Mouse (Mus musculus): ENCODE measurements around the gene Rpl23.
A peak's percentile ranks its signal among the peaks of the same experiment; 100 is the strongest.

The Rpl23 gene

DNA sequence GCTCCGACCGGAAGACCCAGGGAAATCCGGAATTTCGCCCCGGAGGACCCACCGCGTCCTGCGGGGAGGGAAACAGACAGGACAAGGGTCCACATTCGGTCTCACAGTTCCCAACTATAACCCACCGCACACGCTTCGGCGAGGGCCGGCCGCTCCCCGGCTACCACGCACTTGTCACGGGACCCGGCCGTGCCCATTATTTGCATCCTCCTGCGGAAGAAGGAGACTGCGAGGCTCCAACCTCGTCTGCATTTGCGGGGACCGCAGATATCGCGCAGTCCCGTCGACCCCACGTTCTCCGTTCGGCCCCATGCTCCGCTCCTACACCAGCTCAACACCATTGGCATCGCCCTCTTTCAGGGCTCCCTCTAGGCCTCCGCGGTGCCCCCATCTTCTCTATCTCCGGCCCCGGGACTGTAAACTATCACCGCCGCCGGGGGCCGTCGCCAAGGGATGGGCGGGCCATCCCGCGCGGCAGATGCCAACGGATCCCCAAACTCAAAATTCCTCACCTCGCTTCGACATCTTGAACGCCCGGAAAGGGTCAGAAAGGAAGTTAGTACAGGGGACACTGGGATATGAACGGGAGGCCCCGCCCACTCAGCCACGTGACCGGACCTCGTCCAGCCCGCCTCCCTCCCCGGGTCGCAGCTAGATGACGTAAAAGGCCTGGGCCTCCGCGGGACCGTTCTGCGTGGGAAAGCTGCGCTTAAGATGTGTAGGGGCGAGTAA is at the start of gene Rpl23:
Rpl23 (minus strand) TSS at position 606 of the 732 bp plus-strand sequence.
- DNase-seq (ENCODE audit: low read depth, low spot score) = peak; percentile 98

DNA sequence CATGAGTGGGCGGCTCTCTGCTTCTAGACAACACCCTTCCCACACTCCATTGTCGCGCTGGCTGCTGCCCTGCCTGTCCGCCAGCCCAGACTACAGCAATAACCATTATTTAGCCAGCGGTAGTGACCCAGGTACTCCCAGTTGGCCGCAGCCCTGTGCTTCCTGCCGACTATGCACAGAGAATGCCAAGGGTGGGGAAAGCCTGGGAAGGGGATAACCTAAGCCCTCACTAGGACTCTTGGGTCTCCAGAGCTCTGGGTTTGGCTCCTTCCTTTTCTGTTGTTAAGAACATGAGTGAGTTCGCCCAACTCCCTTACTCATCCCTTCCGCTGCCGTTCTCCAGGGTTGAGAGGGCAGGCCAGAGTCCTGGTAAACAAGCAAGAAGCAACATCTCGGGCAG is 49.8 kb upstream of the Rpl23 start:
- no peak for DNase-seq (ENCODE audit: low read depth, low spot score)

DNA sequence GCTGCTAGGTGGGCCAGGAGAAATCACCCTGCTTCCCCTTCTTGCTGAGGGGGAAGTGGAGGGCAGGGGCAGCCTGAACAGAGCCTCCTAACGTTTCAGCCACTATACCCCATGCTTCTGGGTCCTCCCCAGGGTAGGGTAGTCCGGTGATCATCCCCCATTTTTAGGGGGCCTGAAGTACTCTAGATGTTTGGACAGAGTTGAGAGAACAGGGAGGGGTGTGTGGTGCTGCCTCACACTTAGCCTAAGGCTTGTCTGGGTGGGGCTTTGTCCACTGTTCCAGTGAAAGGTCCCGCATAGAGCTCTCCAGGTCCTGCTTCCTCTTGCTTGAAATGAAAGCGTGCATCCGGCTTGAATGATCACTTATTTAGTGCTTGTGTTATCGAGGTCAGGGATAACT is 48.3 kb upstream of the Rpl23 start:
- no peak for DNase-seq (ENCODE audit: low read depth, low spot score)

DNA sequence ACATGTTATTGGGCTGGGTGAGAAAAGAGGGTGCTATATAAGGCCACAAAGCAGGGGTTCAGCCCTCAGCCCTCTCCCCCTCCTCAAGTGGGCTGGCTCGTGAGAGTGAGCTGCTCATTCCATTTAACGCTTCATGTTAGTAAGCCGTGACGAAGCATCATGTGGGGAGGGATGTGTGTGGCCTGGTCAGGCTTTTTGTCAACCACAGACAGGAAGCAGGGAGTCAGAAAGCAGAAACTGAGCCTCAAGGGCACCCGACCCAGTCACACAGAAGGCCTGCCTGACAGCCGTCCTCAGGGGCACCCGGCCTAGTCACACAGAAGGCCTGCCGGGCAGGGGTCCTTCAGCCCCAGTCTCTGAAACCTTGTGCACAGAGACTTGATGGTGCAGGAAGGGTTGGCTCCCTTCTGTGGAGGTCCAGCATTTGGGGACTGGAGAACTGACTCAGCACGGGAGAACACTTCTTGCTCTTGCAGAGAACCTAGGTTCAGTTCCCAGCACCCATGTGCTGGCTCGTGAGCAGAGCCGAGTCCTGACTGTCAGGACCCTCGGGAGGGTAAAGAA is 47.8 kb upstream of the Rpl23 start:
- no peak for DNase-seq (ENCODE audit: low read depth, low spot score)

DNA sequence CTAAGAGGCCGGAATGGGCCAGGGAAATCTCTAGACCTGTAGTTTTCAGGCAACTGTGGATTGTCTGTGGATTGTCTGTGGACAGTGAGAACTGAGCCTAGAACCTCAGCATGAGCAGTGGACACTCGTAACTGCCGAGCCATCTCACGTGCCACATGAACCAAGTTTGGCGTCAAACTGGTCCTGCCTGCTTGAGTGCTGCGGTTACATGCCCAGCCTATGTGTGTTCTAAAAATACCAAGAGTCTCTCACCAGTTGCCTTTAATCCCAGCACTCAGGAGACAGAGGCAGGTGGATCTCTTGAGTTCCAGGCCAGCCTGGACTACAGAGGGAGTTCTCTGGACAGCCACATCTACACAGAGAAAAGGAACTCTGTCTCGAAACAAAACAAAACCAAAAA is 47.1 kb upstream of the Rpl23 start:
- DNase-seq (ENCODE audit: low read depth, low spot score) = no peak

DNA sequence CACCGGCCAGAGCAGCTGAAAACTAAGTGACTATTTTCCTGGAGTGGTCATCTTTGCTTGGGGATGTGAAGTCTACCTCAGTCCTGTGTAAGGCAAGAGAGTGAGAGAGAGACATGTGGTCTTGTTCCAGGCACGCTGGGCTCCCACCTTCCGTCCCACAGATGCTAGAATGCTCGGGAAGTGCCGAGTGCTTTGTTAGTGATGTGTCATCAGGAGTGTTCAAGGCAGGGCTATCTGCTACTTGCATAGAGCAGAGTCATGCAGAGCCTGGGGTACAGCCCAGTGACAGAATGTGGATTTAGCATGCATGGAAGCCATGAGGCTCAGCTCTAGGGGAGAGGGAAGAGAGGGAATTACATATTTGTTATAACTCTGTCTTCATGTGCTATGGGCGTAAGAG is 45.4 kb upstream of the Rpl23 start:
- DNase-seq (ENCODE audit: low read depth, low spot score) = no peak

DNA sequence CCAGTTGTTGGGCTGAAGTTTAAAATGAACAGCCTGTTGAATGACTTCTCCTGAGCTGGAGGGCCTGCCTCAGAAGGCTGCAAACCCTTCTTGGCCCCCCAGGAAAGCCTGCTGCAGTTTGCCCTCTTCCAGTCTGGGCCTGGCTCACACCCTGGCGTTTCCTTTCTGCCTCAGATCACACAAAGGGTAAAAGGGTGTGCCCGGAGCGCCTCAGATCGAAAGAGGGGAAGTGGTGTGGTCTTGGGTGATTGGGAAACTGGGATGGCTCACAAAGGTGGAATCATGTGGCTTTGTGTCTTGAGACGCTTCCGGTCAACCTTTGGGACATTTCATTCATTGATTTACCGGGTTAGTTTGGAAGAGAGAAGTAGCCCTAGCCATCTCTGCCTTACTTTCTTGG is 44.2 kb upstream of the Rpl23 start:
- no peak for DNase-seq (ENCODE audit: low read depth, low spot score)

DNA sequence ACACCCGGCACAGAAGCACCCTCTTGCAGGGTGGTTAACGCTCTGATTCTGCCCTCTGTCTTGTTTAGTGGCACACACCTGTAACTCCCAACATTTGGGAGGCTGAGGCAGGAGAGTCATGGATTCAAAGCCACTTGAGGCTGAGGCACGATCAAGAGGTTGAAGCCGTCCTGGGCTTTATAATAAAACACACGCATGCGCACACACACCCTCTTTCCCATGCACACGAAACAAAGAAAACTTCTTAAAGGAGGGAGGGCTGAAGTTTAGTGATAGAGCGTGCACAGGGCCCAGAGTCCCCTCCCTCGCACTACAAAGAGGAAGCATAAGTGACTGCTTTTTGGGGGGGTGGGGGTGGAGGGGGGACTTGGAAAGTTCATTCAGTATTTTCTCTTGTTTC is 43.7 kb upstream of the Rpl23 start:
- DNase-seq (ENCODE audit: low read depth, low spot score) = no peak

DNA sequence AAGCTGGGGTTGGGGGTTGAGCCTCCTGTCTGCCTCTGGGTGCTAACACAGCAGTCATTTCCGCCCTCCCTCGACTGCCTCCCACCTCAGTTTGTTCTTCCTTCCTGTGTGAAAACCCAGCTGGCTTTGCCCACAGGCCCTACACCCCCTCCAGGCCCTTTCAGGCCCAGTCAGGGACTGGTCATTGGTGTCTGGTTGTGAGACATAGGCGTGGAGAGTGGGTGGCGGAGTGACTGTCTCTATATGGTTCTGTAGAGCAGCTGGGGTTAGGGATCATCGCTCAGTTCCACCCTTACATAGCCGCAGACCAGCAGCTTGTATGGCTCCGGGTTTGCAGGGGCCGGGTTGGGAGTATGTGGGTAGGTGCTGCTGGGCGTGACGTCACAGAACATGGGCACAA is 43.1 kb upstream of the Rpl23 start:
- no peak for DNase-seq (ENCODE audit: low read depth, low spot score)

DNA sequence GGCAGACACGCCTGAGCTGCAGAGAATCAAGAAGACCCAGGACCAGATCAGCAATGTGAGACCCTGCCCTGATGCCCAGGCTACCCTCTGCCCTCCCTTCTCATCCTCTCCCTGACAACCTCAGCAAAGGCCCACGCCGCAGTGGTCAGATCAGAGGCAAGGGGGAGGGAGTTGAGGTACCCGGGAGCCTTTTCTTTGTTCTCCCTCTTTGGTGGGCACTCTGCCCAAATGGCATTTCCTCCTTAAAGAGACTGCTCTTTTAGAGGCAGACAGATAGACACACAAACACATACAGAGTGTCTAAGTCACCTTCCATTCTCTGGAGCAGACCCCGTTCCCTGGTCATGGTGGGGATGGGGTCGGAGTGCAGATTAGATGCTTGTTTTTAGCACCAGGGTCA is 42.7 kb upstream of the Rpl23 start:
- no peak for DNase-seq (ENCODE audit: low read depth, low spot score)

DNA sequence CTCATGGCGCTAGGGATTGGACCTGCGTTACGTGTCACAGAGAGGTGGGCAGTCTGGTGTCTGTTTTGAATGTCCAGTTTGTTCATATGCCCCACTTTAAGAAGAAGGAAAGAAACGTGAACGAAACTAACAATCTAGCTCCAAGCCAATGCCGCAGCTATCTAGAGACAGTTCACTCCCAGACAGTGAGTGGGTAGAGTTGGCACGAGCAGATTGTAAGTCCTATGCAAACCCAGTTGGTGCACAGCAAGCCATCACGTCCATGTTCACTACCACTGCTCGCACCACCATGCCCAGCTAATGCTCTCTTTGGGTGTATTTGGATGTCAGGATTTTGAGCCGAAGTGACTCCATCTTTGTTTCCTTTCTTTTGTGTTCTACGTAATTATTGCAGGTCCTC is 41.9 kb upstream of the Rpl23 start:
- no peak for DNase-seq (ENCODE audit: low read depth, low spot score)

DNA sequence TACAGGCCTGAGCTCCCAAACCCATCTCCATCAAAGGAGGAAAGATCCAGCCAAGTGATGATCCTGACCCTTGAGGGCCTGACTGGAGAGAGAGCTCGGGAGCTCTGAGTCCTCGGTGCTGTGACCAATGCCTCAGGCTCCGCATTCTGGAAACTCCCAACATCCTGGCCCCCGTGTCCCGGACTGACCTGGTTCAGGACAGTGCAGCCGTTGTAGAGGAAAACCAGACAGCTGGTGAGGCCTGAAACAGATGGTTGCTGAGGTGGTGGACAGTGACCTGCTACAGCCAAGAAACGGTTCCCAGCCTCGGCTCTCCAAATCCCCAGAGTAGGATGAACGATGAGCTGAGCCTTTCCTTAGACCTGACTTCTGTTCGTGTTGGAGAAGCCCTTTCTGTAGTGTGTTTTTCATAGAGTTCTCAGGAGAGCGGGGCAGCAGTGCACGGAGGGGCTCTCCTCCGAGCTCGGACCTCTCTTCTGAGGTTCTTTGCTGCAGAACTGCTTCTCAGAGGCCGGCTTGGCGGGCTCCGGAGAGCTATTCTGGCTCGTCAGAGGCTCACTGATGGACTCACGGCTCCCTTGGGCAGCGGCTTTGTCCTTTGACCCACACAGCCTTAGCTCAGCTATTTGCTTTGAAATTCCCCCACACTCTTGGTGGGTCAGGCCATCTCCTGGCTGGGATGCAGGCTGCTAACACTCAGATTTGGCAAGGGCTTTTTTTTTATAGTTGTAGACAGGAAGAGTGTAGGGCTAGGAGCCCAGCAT is 40.8 kb upstream of the Rpl23 start:
- DNase-seq (ENCODE audit: low read depth, low spot score) = no peak

DNA sequence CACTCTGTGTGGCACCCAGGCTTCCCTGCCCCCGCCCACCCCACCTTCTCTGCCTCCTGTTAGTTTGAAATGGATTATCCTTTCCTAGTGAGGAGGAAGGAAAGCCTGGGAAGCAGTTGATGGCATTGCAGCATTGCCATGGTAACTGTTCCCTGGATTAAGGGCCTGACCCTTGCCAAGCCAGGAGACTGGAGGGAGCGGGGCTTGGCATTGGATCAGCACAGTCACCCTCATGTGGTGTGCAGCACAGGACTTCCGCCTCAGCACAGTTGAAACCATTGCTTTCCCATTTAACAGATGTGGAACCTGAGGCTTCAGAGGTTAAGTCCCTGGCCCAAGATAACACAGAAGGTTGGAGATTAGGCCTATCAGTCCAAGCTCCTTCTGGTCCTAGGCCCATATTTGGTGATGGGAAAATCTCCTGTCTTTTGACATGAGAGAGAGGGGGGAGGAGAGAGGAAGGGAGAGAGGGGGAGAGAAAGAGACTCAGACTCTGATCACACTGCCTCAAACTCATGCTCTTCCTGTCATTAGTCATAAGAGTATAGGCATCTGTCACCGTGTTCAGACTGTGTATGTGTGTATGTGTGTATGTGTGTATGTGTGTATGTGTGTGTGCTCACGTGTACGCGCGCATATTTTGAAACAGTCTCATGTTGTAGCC is 39.3 kb upstream of the Rpl23 start:
- DNase-seq (ENCODE audit: low read depth, low spot score) = no peak

DNA sequence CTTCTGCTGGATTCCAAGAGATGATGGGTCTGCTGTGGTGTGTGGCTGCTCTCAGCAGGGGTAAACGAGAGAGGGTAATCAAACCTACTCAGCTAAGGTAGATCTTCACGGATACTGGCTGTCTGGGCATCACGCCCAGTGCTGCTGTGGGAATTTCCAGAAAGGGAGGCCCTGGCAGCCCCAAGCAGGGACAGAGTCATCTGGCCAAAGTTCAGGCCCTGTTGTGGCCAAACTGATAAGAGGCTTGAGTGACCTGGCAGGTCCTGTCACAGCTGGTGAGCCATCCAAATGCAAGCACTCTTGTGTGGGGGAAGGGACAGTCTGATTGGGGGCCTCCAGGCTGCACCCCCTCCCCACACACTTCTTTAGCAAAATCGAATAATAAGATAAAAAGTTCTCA is 38.6 kb upstream of the Rpl23 start:
- no peak for DNase-seq (ENCODE audit: low read depth, low spot score)

DNA sequence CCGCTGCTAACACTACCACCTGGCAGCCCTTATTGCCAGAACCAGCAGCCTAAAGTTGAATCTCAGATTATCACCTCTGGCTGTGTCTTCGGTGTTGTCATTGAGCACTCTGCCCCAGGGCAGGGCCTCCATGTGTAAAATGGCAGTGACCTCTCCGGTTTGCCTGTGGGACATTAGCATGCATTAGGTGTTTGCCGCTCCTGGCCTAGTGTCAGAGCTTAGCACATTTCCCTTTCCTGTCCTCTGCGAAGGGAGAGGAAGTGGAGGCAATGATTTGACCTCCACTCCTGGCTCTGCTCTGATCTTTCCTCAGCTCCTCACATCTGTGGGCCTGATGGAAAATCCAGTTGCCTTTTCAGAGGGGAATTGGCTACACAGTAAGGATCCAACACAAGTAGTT is 37.7 kb upstream of the Rpl23 start:
- no peak for DNase-seq (ENCODE audit: low read depth, low spot score)

DNA sequence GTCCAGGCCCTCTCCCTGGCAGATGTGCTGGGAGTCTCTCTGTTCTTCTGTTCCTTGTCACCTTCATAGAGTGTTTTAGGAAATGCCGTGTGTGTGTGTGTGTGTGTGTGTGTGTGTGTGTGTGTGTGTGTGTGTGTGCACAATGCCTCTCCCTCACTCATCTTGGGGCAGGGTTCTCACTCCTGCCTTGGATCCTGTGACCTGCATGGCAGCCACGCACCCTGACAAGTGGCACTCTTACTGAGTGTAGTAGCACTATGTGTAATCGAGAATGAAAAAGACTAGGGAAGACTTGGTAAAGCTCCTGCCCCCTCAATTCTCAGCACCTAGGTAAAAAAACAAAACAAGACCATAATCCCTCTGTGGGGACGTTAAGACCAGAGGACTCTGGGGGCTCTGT is 36.9 kb upstream of the Rpl23 start:
- DNase-seq (ENCODE audit: low read depth, low spot score) = no peak

DNA sequence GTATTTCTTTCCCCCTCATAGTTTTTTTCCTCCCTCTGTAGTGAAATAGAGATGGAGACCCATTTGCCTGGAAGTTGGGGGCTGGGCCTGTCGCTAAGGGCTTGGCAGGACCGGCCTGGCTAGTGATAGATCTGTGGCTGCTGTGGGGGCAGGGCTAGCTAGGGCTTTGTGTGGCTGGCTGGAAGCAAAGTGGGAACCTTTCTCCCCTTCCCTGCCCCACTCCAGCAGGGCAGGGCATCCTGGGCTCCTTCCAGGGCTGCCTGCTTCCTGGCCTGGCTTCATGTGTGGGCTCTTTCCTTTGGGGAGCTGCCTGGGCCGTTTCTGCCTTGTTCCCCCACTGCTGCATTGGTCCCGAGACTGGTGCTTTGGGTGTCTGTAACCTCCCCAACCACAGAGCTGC is 36.3 kb upstream of the Rpl23 start:
- no peak for DNase-seq (ENCODE audit: low read depth, low spot score)

DNA sequence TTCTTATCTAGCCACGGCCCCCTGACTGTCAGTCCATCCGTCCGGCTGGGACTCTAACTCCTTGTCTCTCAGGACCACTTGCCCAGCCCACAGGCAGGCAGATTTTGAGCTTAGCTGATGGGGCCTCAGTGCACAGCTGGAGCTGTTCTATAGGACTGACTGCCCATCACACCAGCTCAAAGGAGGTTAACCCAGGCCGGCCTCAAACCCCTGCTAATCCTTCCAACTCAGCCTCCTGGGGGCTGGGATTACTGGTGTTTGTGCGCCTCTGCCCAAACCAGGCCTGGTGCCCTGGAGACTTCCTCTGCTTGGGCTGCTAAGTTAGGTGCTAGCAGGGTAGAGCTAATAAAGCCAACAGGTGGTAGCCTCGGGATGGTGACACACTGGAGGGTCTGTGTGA is 35.8 kb upstream of the Rpl23 start:
- DNase-seq (ENCODE audit: low read depth, low spot score) = no peak

DNA sequence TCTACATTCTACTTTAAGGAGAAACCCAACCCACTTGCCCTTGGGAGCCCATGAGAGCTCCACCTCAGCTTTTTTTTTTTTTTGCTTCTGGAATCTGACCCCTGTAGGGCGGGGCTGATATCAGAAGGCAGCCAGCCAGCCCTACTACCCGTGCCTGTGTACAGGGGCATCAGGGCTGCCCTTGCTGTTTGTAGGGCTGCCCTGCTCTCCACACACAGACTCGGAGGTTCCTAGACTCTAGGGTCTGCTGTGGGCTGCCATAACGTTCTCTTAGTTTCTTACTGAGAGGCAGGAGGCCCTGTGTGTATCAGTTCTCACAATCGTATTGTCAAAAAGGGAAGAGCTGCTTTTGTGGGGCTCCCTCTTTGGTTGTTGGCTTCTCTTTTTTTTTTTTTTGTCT is 35.1 kb upstream of the Rpl23 start:
- DNase-seq (ENCODE audit: low read depth, low spot score) = no peak

DNA sequence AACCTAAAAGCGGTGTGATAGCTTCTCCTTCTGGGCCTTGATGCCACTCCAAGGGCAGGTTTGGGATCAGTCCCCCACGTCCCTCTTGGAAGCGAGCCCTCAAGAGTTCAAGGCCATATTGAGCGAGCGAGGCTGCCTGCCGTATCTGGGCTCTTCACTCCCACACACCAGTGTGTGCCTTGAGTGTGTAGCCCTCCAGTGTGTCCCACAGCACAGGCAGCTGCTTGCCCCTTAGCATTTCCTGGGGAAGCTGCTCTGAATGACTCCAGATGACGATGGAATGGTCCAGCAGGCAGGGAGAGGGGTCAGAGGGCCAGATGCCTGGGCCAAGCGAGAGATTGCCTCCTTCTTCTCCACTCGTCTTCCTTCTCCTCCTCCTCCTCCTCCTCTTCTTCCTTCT is 34.7 kb upstream of the Rpl23 start:
- DNase-seq (ENCODE audit: low read depth, low spot score) = no peak

DNA sequence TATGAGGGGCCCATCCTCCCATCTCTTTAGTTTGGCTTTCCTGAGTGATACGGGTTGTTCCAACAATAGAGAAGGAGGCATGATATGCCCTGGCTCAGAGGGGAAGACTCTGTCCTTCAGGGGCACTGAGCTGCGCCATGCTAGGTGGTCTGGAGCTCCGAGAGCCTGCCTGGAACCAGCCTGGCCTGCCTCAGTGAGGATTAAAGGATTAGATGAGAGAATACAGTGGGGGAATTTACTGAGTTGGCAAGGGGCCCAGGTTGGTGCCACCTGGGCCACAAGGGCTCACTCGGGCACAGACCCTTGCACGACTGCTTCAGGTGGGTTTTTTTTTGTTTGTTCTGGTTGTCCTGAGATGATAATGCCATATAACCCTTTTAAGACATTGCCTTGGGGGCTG is 33.9 kb upstream of the Rpl23 start:
- no peak for DNase-seq (ENCODE audit: low read depth, low spot score)

DNA sequence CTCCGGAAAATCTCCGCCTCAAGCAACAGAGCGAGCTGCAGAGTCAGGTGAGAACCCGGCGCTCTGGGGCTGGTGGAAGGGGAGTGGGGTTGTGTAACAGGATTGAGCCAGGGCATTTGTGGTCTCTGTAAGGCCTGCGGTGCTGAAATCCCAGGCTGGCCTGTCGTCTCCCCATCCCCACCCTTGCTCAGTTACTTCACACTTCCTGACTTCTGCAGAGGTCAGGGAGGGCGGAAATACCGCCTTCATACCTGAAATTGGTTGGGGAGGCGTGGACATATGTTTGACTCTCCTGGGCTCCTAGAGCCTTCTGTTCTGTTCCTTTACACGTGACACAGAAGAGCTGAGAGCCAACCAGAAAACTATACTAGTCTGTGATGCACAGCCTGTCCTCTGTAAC is 33.5 kb upstream of the Rpl23 start:
- no peak for DNase-seq (ENCODE audit: low read depth, low spot score)
